Comparison of ENCODE assay signal across 8 mouse cellular contexts in the genomic region with DNA sequence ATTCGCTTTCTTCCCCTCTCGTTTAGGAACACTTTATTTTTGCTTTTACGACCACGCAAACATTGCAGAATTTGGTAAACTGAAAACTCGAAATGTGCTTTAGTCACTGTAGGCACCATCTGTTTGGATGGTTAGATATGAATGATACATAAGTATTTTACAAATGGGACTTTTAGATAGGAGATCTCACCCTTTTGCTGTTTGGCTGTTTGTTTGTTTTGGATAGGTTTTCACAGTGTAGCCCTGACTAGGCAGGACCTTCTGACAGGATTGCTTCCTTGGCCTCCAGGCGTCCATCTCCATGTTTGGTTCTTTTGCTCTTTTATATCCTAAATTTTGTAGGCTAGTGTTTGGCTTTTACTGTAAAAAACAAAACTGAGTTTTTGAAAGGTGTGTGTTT. TPM values are rescaled to one million over a fixed set of nuclear protein-coding genes. Genes with fewer than 3 reads are reported as not detected.
DNase-seq lines count a peak whose midpoint lies in the region; ATAC-seq and TF ChIP-seq lines count a peak whose summit lies in the region.

No protein-coding gene starts in this region.

- H3K27ac ChIP-seq in cortical plate, adult 2 months (ENCODE audit: insufficient read depth, low read length): peak overlapping the region; percentile 89; the same call in 1 of the 2 replicates
- H3K27ac ChIP-seq in intestine, embryonic 15.5 days: no peak overlapping the region
- peak overlapping the region; percentile 92 for H3K27ac ChIP-seq in neural tube, embryonic 14.5 days (ENCODE audit: low read depth, low read length)

- DNase-seq in lung, adult 2 months: no peak
- no peak for DNase-seq in lung, postnatal 25 days (ENCODE audit: low spot score)
- no peak for DNase-seq in natural killer cell, adult 2 months (ENCODE audit: low spot score in 2 of 2)
- DNase-seq in adrenal gland, adult 2 months: no peak
- no peak for DNase-seq in thymus, postnatal 0 days (ENCODE audit: low spot score)

- peak overlapping the region; percentile 81 for H3K4me3 ChIP-seq in lung, adult 2 months (replicated peaks; ENCODE audit: extremely low read depth, low read depth, low read length)
- peak overlapping the region; percentile 99 for H3K4me3 ChIP-seq in cortical plate, adult 2 months (ENCODE audit: insufficient read depth, low read length)
- H3K4me3 ChIP-seq in intestine, embryonic 15.5 days (replicated peaks): peak overlapping the region; percentile 80
- H3K4me3 ChIP-seq in neural tube, embryonic 14.5 days (ENCODE audit: low read depth, low read length): peak overlapping the region; percentile 83

- peaks cover 10% of the 10 kb centered on the region for H3K4me1 ChIP-seq in lung, adult 2 months (ENCODE audit: control insufficient read depth, insufficient read depth, low read length)
- peaks cover 5% of the 10 kb centered on the region; the same call in 1 of the 2 replicates for H3K4me1 ChIP-seq in cortical plate, adult 2 months (ENCODE audit: control insufficient read depth, insufficient read depth, low read length)
- peaks cover 10% of the 10 kb centered on the region; the same call in 1 of the 2 replicates for H3K4me1 ChIP-seq in intestine, embryonic 15.5 days (replicated peaks)
- peaks cover 19% of the 10 kb centered on the region for H3K4me1 ChIP-seq in neural tube, embryonic 14.5 days (ENCODE audit: control insufficient read depth, insufficient read depth, low read length)

- ATAC-seq in intestine, embryonic 15.5 days: no peak
- no peak for ATAC-seq in neural tube, embryonic 14.5 days (ENCODE audit: low read depth)

- H3K27me3 ChIP-seq in intestine, embryonic 15.5 days (replicated peaks): no peaks in the 10 kb centered on the region
- no peaks in the 10 kb centered on the region for H3K27me3 ChIP-seq in neural tube, embryonic 14.5 days (ENCODE audit: control insufficient read depth, insufficient read depth, low read length)

- TF ChIP-seq CTCF in lung, adult 2 months (IDR thresholded peaks at IDR 0.05; ENCODE audit: insufficient read depth, low read length): no peak
- no peak for TF ChIP-seq CTCF in cortical plate, adult 2 months (IDR thresholded peaks at IDR 0.05; ENCODE audit: extremely low read depth, insufficient read depth, low read length)

- no peak for TF ChIP-seq POLR2A in lung, adult 2 months (IDR thresholded peaks at IDR 0.05; ENCODE audit: borderline replicate concordance, extremely low read depth, low read depth, low read length)
- no peak for TF ChIP-seq POLR2A in cortical plate, adult 2 months (IDR thresholded peaks at IDR 0.05; ENCODE audit: extremely low read depth, insufficient read depth, low read length)

- no peaks in the 10 kb centered on the region for H3K36me3 ChIP-seq in intestine, embryonic 15.5 days
- H3K36me3 ChIP-seq in neural tube, embryonic 14.5 days (ENCODE audit: control insufficient read depth, insufficient read depth, low read length): no peaks in the 10 kb centered on the region

- peak overlapping the region; percentile 53 for H3K4me2 ChIP-seq in intestine, embryonic 15.5 days (replicated peaks)
- peak overlapping the region; percentile 81 for H3K4me2 ChIP-seq in neural tube, embryonic 14.5 days (ENCODE audit: low read depth, low read length)

- H3K9ac ChIP-seq in intestine, embryonic 15.5 days: peak overlapping the region; percentile 87
- H3K9ac ChIP-seq in neural tube, embryonic 14.5 days (replicated peaks; ENCODE audit: low read depth, low read length): peak overlapping the region; percentile 92

- H3K9me3 ChIP-seq in intestine, embryonic 15.5 days: no peaks in the 10 kb centered on the region
- no peaks in the 10 kb centered on the region for H3K9me3 ChIP-seq in neural tube, embryonic 14.5 days (ENCODE audit: control insufficient read depth, low read length)

- WGBS in lung, adult 2 months: under 1% methylated on average over 6 of the region's 6 CpGs
- WGBS in intestine, embryonic 15.5 days: 0% methylated on average over 6 of the region's 6 CpGs
- WGBS in neural tube, embryonic 14.5 days: 1% methylated on average over 6 of the region's 6 CpGs

RNA-seq across cellular contexts. Expression of a gene that starts 0.8 kb away (rescaled TPM):
- 5.1 and 9.7 TPM in 2 replicates for polyA plus RNA-seq in lung, adult 2 months (2012; rRNA removed)
- 37.7 and 41.5 TPM in 2 replicates for polyA plus RNA-seq in cortical plate, adult 2 months (2012; rRNA removed)
- polyA plus RNA-seq in intestine, embryonic 15.5 days (2015; fragmentation: Nextera tagmentation; extraction: Ambion mirVana): 59.9 and 62.1 TPM in 2 replicates
- polyA plus RNA-seq in neural tube, embryonic 14.5 days (2014; fragmentation: Nextera tagmentation; extraction: Ambion mirVana): 104 and 105 TPM in 2 replicates
- 10 to 100 TPM; 29.7 to 49.6 TPM for total RNA-seq in adrenal gland, adult 2 months (2021)
- polyA plus RNA-seq in adrenal gland, adult 2 months (2012; rRNA removed): 2.9 and 3.9 TPM in 2 replicates
- 60.5 and 67.0 TPM in 2 replicates for polyA plus RNA-seq in thymus, postnatal 0 days (2015; fragmentation: Nextera tagmentation; extraction: Ambion mirVana)
